Mouse (Mus musculus) bone marrow, adult 2 months (tissue): ENCODE data around the gene Slco1c1.

Experiments used
- CTCF ChIP-seq: fragments of 200-500 bp; IDR thresholded peaks from 2 replicates; pipeline ENCODE4 v1.5.1; 2011; ENCODE audit warnings: low read length, control low read depth; ENCODE audit not compliant: control insufficient read depth, insufficient read depth
- POLR2A ChIP-seq: fragments of 200-500 bp; IDR thresholded peaks from 2 replicates; pipeline ENCODE4 v1.6.1; 2011; ENCODE audit warnings: low read depth, mild to moderate bottlenecking, control low read depth, low read length, borderline replicate concordance; ENCODE audit not compliant: control insufficient read depth

- TF ChIP-seq CTCF (no peak), POLR2A (no peak)
These were observed 24.7 kb upstream of the Slco1c1 start for GRCm38 (mm10) chr6:141499511-141499910.
